Mouse (Mus musculus): Measurements from ENCODE around the gene Tmbim6. TPM values are rescaled to one million over a fixed set of nuclear protein-coding genes. Genes with fewer than 3 reads are reported as not detected.

The Tmbim6 gene
- polyA plus RNA-seq, 1 experiment, result 399 TPM

DNA sequence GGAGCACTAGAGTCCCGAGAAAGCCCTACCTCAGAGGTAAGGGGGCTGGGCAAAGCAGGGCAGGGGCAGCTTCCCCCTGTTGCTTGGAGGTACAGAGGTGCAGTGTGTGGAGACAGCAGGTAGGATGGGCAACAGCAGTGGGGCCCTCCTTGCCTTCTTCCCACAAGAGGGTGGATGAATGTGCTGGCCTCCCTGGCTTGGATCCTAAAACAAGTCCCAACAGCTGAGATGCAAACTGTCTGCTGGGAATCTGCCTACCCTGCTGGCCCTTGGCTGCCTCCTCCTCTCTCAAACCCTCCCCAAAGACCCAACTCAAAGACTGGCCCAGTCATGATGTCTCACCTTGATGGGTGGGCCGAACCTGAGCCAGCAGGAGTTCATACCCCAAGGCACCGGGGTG is 62.7 kb downstream of the Tmbim6 start:
- H3K27ac ChIP-seq (ENCODE audit: insufficient read depth, low read length), result no peak overlapping the region
- peaks cover 6% of the 10 kb centered on the region; the same call in 1 of the 2 replicates for H3K4me1 ChIP-seq (ENCODE audit: control insufficient read depth, insufficient read depth, low read length)
- no peak overlapping the region for H3K4me3 ChIP-seq (ENCODE audit: insufficient read depth, low read length)
- no peak for TF ChIP-seq POLR2A (IDR thresholded peaks at IDR 0.05; ENCODE audit: extremely low read depth, insufficient read depth, low read length)
- no peak for TF ChIP-seq CTCF (IDR thresholded peaks at IDR 0.05; ENCODE audit: extremely low read depth, insufficient read depth, low read length)

GRCm38 (mm10) chr15:99456338-99456962 is 63.8 kb downstream of the Tmbim6 start:
- Histone ChIP-seq H3K4me1 (ENCODE audit: control insufficient read depth, insufficient read depth, low read length) (peaks cover 5% of the 10 kb centered on the region; the same call in 1 of the 2 replicates), H3K4me3 (ENCODE audit: insufficient read depth, low read length) (peak overlapping the region; percentile 96), H3K27ac (ENCODE audit: insufficient read depth, low read length) (0 out of 2 replicates have a peak overlapping the region, but pooled peaks have one; percentile 6)
- no peak for TF ChIP-seq POLR2A (IDR thresholded peaks at IDR 0.05; ENCODE audit: extremely low read depth, insufficient read depth, low read length)

- TF ChIP-seq POLR2A (IDR thresholded peaks at IDR 0.05; ENCODE audit: extremely low read depth, insufficient read depth, low read length) (no peak), CTCF (IDR thresholded peaks at IDR 0.05; ENCODE audit: extremely low read depth, insufficient read depth, low read length) (no peak)
- H3K27ac ChIP-seq (ENCODE audit: insufficient read depth, low read length), result 0 out of 2 replicates have a peak overlapping the region, but pooled peaks have one; percentile 6
- H3K4me3 ChIP-seq (ENCODE audit: insufficient read depth, low read length), result peak overlapping the region; percentile 96
- H3K4me1 ChIP-seq (ENCODE audit: control insufficient read depth, insufficient read depth, low read length), result peaks cover 5% of the 10 kb centered on the region; the same call in 1 of the 2 replicates
Observed at GRCm38 (mm10) chr15:99456963-99457605, 64.4 kb downstream of the Tmbim6 start.

DNA sequence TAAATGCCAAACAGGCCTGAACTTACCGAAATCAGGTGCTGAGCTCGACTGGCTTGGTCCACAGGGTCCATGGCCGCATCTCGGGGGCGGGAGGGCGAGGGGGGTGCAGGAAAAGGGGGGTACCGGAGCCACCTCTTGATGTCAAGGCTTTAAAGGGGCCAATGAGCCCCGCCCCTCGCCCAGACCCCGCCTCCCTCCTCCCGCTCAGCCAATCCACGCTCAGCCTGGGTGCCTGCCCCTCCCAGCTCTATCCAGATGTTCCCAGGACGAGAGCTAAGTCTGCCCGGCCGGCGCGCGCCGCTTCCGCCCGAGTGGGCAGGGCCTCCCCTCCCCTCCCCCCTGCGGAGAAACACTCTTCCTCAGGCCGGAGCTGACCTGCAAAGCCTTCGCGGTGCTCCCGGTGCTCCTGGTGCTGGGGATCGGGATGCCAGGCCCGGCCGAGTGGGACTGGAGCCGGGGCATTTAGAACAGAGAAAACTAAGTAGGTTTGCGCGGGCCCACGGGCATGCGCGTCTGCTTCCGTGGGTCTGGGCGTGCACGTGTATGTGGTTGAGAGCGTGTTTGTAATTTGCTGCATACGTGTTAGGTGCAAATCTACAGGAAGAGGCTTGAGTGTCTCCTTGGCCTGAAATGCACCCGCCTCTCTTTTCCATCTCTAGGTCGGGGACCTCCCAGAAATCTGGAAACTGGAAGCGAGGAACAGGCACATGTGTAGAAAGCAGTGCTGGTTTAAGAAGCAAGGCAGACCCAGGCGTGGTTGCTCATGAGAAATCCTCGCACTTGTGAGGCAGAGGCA is 65.1 kb downstream of the Tmbim6 start, which contains the start of gene Nckap5l:
Nckap5l (minus strand) TSS at position 143 of the 796 bp plus-strand sequence.
- TF ChIP-seq CTCF (IDR thresholded peaks at IDR 0.05; ENCODE audit: extremely low read depth, insufficient read depth, low read length), result no peak
- peak; percentile 24; the same call in 1 of the 2 replicates for TF ChIP-seq POLR2A (IDR thresholded peaks at IDR 0.05; ENCODE audit: extremely low read depth, insufficient read depth, low read length)
- 0 out of 2 replicates have a peak within 1 kb of the TSS, but pooled peaks have one; percentile 6 for H3K27ac ChIP-seq (ENCODE audit: insufficient read depth, low read length)
- peak within 1 kb of the TSS; percentile 96 for H3K4me3 ChIP-seq (ENCODE audit: insufficient read depth, low read length)
- H3K4me1 ChIP-seq (ENCODE audit: control insufficient read depth, insufficient read depth, low read length), result peaks cover 5% of the 10 kb centered on the region; the same call in 1 of the 2 replicates

Other genes with a start within 250 kb of the Tmbim6 start
- gene Kcnh3, start 168.0 kb upstream of the Tmbim6 start, polyA plus RNA-seq (2012; rRNA removed), result 180 and 182 TPM in 2 replicates
- 109 and 112 TPM in 2 replicates for gene Mcrs1, start 140.9 kb upstream of the Tmbim6 start, polyA plus RNA-seq (2012; rRNA removed)
- 156 and 168 TPM in 2 replicates for gene Prpf40b, start 97.8 kb upstream of the Tmbim6 start, polyA plus RNA-seq (2012; rRNA removed)
- gene Fam186b, start 97.0 kb upstream of the Tmbim6 start, polyA plus RNA-seq (2012; rRNA removed), result 0.69 and 1.1 TPM in 2 replicates
- gene Fmnl3, start 22.4 kb upstream of the Tmbim6 start, polyA plus RNA-seq (2012; rRNA removed), result 13.7 and 15.4 TPM in 2 replicates
- gene Nckap5l, start 64.9 kb downstream of the Tmbim6 start, polyA plus RNA-seq (2012; rRNA removed), result 11.9 TPM in 2 replicates
- gene Bcdin3d, start 81.8 kb downstream of the Tmbim6 start, polyA plus RNA-seq (2012; rRNA removed), result 5.1 and 5.3 TPM in 2 replicates
- gene Faim2, start 135.3 kb downstream of the Tmbim6 start, polyA plus RNA-seq (2012; rRNA removed), result 162 and 172 TPM in 2 replicates
- 0.09 and 0.21 TPM in 2 replicates for gene Aqp2, start 186.2 kb downstream of the Tmbim6 start, polyA plus RNA-seq (2012; rRNA removed)
- gene Aqp5, start 197.9 kb downstream of the Tmbim6 start, polyA plus RNA-seq (2012; rRNA removed), result 0.40 and 0.58 TPM in 2 replicates
- gene Aqp6, start 208.5 kb downstream of the Tmbim6 start, polyA plus RNA-seq (2012; rRNA removed), result 0.46 and 0.62 TPM in 2 replicates